Mouse (Mus musculus): ENCODE measurements around the gene Trim17. TPM values are rescaled to one million over a fixed set of nuclear protein-coding genes. Genes with fewer than 3 reads are reported as not detected.

The Trim17 gene
- under 1 TPM; 0.21 to 0.35 TPM for total RNA-seq (2023)

GRCm38 (mm10) chr11:58954420-58955142 lies at the start of gene Trim17, which contains the start of gene Hist3h2a:
Gene Trim17 (plus strand): TSS chr11:58954685.
Gene Hist3h2a (plus strand): TSS chr11:58954685.

GRCm38 (mm10) chr11:58917745-58918366 lies 36.6 kb upstream of the Trim17 start, which contains the start of gene Btnl10:
Gene Btnl10 (plus strand): TSS chr11:58917908.

GRCm38 (mm10) chr11:58938322-58939087 lies 16.0 kb upstream of the Trim17 start, which contains the start of gene Rnf187:
Gene Rnf187 (minus strand): TSS chr11:58938916.

DNA sequence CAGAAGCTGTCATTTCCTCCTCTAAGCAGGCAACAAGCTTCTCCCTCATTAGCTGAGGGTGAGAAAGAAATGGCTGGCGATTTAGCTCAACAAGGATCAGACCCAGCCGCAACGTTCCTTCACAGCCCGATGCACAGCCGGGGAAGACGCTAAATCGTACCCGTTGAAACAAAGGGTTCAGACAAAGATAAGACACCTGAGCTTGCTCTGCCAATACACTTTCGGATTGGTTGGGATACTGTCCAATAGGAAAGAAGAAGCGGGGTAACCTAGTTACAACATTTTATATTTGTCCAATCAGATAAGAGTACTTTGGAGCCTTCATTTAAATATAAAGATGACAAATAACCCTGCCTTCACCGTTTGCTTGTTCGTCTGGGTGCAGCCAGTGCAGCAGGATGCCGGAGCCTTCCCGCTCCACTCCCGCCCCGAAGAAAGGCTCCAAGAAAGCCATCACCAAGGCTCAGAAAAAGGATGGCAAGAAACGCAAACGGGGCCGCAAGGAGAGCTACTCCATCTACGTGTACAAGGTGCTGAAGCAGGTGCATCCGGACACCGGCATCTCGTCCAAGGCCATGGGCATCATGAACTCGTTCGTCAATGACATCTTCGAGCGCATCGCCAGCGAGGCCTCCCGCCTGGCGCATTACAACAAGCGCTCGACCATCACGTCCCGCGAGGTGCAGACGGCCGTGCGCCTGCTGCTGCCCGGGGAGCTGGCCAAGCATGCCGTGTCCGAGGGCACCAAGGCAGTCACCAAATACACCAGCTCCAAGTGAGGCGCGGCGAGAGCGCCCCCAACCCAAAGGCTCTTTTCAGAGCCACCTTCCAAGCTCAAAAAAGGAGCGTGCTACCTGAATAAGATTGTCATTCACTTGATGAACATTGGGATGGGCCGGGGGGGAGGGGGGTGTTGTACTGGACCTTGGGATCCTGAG lies 5.7 kb upstream of the Trim17 start, which contains the start of gene Hist3h2ba:
TSS of gene Hist3h2ba (plus strand) at position 379 of the 938 bp plus-strand sequence.

GRCm38 (mm10) chr11:58978027-58978705 lies 23.7 kb downstream of the Trim17 start, which contains the start of gene Trim11:
Gene Trim11 (plus strand): TSS chr11:58978093.

Other genes starting within 250 kb of the Trim17 start
- under 1 TPM; 0.67 to 0.86 TPM for gene Olfr318, start 230.7 kb upstream of the Trim17 start, total RNA-seq (2023)
- gene Olfr317, start 215.5 kb upstream of the Trim17 start, total RNA-seq (2023) = not detected
- gene Olfr316, start 202.0 kb upstream of the Trim17 start, total RNA-seq (2023) = not detected
- gene Olfr315, start 181.5 kb upstream of the Trim17 start, total RNA-seq (2023) = not detected
- not detected for gene Olfr314, start 171.7 kb upstream of the Trim17 start, total RNA-seq (2023)
- not detected for gene Fam183b, start 152.7 kb upstream of the Trim17 start, total RNA-seq (2023)
- gene Olfr313, start 139.7 kb upstream of the Trim17 start, total RNA-seq (2023) = not detected
- gene Olfr312, start 125.4 kb upstream of the Trim17 start, total RNA-seq (2023) = not detected
- gene Olfr311, start 115.4 kb upstream of the Trim17 start, total RNA-seq (2023) = not detected
- gene Gm12258, start 107.5 kb upstream of the Trim17 start, total RNA-seq (2023) = 10 to 100 TPM in 1 of 2 experiments, 1 to 10 TPM in 1; 5.7 to 14.9 TPM
- gene 2810021J22Rik, start 87.5 kb upstream of the Trim17 start, total RNA-seq (2023) = 10 to 100 TPM in 1 of 2 experiments, 1 to 10 TPM in 1; 8.1 to 10.5 TPM
- 10 to 100 TPM; 14.8 to 18.2 TPM for gene Zfp39, start 50.5 kb upstream of the Trim17 start, total RNA-seq (2023)
- not detected for gene Btnl10, start 36.8 kb upstream of the Trim17 start, total RNA-seq (2023)
- gene Rnf187, start 15.8 kb upstream of the Trim17 start, total RNA-seq (2023) = 100 to 1,000 TPM; 126 to 142 TPM
- 10 to 100 TPM; 15.2 to 21.8 TPM for gene Hist3h2ba, start 5.8 kb upstream of the Trim17 start, total RNA-seq (2023)
- 10 to 100 TPM; 60.7 to 79.3 TPM for gene Hist3h2a, start within 50 bp of the Trim17 start, total RNA-seq (2023)
- gene Trim11, start 23.4 kb downstream of the Trim17 start, total RNA-seq (2023) = 100 to 1,000 TPM; 115 to 117 TPM
- gene Obscn, start 181.7 kb downstream of the Trim17 start, total RNA-seq (2023) = 1 to 10 TPM in 1 of 2 experiments, under 1 TPM in 1; 0.65 to 1.0 TPM
- 10 to 100 TPM; 22.4 to 31.7 TPM for gene Iba57, start 209.1 kb downstream of the Trim17 start, total RNA-seq (2023)
- not detected for gene Gjc2, start 228.5 kb downstream of the Trim17 start, total RNA-seq (2023)
- gene Guk1, start 237.5 kb downstream of the Trim17 start, total RNA-seq (2023) = 10 to 100 TPM; 30.7 to 37.2 TPM
- 10 to 100 TPM; 16.5 to 18.9 TPM for gene Mrpl55, start 247.8 kb downstream of the Trim17 start, total RNA-seq (2023)

Data from B cell, adult 67 days (primary cell).